Mouse (Mus musculus): ENCODE results near the gene Tmem30b.
"Not testable (repeated sequence)": the region's sequence is repeated elsewhere in the genome, so short reads cannot be mapped to it uniquely, and the experiment has no call there.

The Tmem30b gene

GRCm38 (mm10) chr12:73546086-73546711, at the start of gene Tmem30b:
Gene Tmem30b (minus strand): TSS chr12:73546392.
- no peak for DNase-seq (ENCODE audit: low spot score in 2 of 2)

GRCm38 (mm10) chr12:73595226-73595625, 49.0 kb upstream of the Tmem30b start:
- DNase-seq (ENCODE audit: low spot score in 2 of 2): no peak

- DNase-seq (ENCODE audit: low spot score in 2 of 2): no peak
Measured at GRCm38 (mm10) chr12:73594177-73594745, 48.1 kb upstream of the Tmem30b start.

- no peak for DNase-seq (ENCODE audit: low spot score in 2 of 2)
Measured at GRCm38 (mm10) chr12:73593021-73593798, 47.0 kb upstream of the Tmem30b start.

- no peak for DNase-seq (ENCODE audit: low spot score in 2 of 2)
Measured at GRCm38 (mm10) chr12:73591625-73592024, 45.4 kb upstream of the Tmem30b start.

- no peak for DNase-seq (ENCODE audit: low spot score in 2 of 2)
Measured at GRCm38 (mm10) chr12:73590627-73591276, 44.6 kb upstream of the Tmem30b start.

- DNase-seq (ENCODE audit: low spot score in 2 of 2): no peak
Measured at GRCm38 (mm10) chr12:73587262-73587661, 41.1 kb upstream of the Tmem30b start.

- DNase-seq (ENCODE audit: low spot score in 2 of 2): no peak
Measured at GRCm38 (mm10) chr12:73585850-73586249, 39.7 kb upstream of the Tmem30b start.

GRCm38 (mm10) chr12:73585241-73585801, 39.1 kb upstream of the Tmem30b start:
- no peak for DNase-seq (ENCODE audit: low spot score in 2 of 2)

- DNase-seq (ENCODE audit: low spot score in 2 of 2): peak; percentile 40 to 46
Measured at GRCm38 (mm10) chr12:73584610-73585240, 38.5 kb upstream of the Tmem30b start, which contains the start of gene Prkch. Gene Prkch (plus strand): TSS chr12:73584796.

GRCm38 (mm10) chr12:73583813-73584609, 37.8 kb upstream of the Tmem30b start:
- no peak for DNase-seq (ENCODE audit: low spot score in 2 of 2)

- DNase-seq (ENCODE audit: low spot score in 2 of 2): no peak
Measured at GRCm38 (mm10) chr12:73583318-73583717, 37.1 kb upstream of the Tmem30b start.

- no peak for DNase-seq (ENCODE audit: low spot score in 2 of 2)
Measured at GRCm38 (mm10) chr12:73580811-73581210, 34.6 kb upstream of the Tmem30b start.

- no peak for DNase-seq (ENCODE audit: low spot score in 2 of 2)
Measured at GRCm38 (mm10) chr12:73578141-73578540, 31.9 kb upstream of the Tmem30b start.

GRCm38 (mm10) chr12:73574632-73575031, 28.4 kb upstream of the Tmem30b start:
- DNase-seq (ENCODE audit: low spot score in 2 of 2): no peak

- no peak for DNase-seq (ENCODE audit: low spot score in 2 of 2)
Measured at GRCm38 (mm10) chr12:73565620-73565969, 19.4 kb upstream of the Tmem30b start.

GRCm38 (mm10) chr12:73564795-73565619, 18.8 kb upstream of the Tmem30b start:
- DNase-seq (ENCODE audit: low spot score in 2 of 2): no peak

- DNase-seq (ENCODE audit: low spot score in 2 of 2): no peak
Measured at GRCm38 (mm10) chr12:73564176-73564575, 18.0 kb upstream of the Tmem30b start.

GRCm38 (mm10) chr12:73563122-73563521, 16.9 kb upstream of the Tmem30b start:
- not testable (repeated sequence) for DNase-seq (ENCODE audit: low spot score in 2 of 2)

GRCm38 (mm10) chr12:73560091-73560490, 13.9 kb upstream of the Tmem30b start:
- DNase-seq (ENCODE audit: low spot score in 2 of 2): no peak
